Mouse (Mus musculus) limb, embryonic 11.5 days (tissue): Measurements from ENCODE around the gene Donson. TPM values are rescaled to one million over a fixed set of nuclear protein-coding genes. Genes with fewer than 3 reads are reported as not detected.

Experiments used
- ATAC-seq: fragments of 200-750 bp; cut with Nextera tagmentation; 2 replicates; pipeline ENCODE4 v1.8.0; 2017; ENCODE audit warnings: low read depth; ENCODE audit not compliant: insufficient number of reproducible peaks, low FRiP score, low TSS enrichment
- DNase-seq: peaks from one replicate; pipeline ENCODE4 v3.0.0-alpha.2; 2015; ENCODE audit warnings: low spot score
- H3K27ac ChIP-seq: fragments of 300-500 bp; sonication (generic); replicated peaks from 2 replicates; pipeline ENCODE4 v1.5.1; 2014; ENCODE audit warnings: low read depth, mild to moderate bottlenecking, low read length
- H3K27me3 ChIP-seq: fragments of 300-500 bp; sonication (generic); 2 replicates; pipeline ENCODE4 v1.6.1; 2014; ENCODE audit warnings: mild to moderate bottlenecking, low read length, mixed read lengths; ENCODE audit not compliant: control insufficient read depth, insufficient read depth
- H3K36me3 ChIP-seq: fragments of 300-500 bp; sonication (generic); 2 replicates; pipeline ENCODE4 v1.6.1; 2014; ENCODE audit warnings: mild to moderate bottlenecking, low read length, moderate library complexity, mixed read lengths; ENCODE audit not compliant: control insufficient read depth, insufficient read depth
- H3K4me1 ChIP-seq: fragments of 300-500 bp; sonication (generic); 2 replicates; pipeline ENCODE4 v1.6.1; 2014; ENCODE audit warnings: low read length, mixed read lengths; ENCODE audit not compliant: control insufficient read depth, insufficient read depth
- H3K4me2 ChIP-seq: fragments of 300-500 bp; sonication (generic); 2 replicates; pipeline ENCODE4 v1.6.1; 2014; ENCODE audit warnings: low read depth, mild to moderate bottlenecking, moderate library complexity; ENCODE audit not compliant: severe bottlenecking
- H3K4me3 ChIP-seq: fragments of 300-500 bp; sonication (generic); 2 replicates; pipeline ENCODE4 v1.5.1; 2014; ENCODE audit warnings: low read depth, low read length
- H3K9ac ChIP-seq: fragments of 300-500 bp; sonication (generic); 2 replicates; pipeline ENCODE4 v1.6.1; 2014; ENCODE audit warnings: mild to moderate bottlenecking, low read length
- H3K9me3 ChIP-seq: fragments of 300-500 bp; sonication (generic); 2 replicates; pipeline ENCODE4 v1.6.1; 2016; ENCODE audit warnings: low read length; ENCODE audit not compliant: control insufficient read depth
- WGBS: fragments of 180-500 bp; shearing (Covaris S2); extraction: QIAGEN DNeasy Blood & Tissue Kit; methylation state at CpG from one replicate; pipeline ENCODE4 v1.1.7; 2014; 5-methylcytosine and 5-hydroxymethylcytosine counted together
- polyA plus RNA-seq: library from polyadenylated mRNA; unstranded; fragments of >200 nt; fragmentation: Nextera tagmentation; extraction: Ambion mirVana; gene quantifications from 2 replicates; pipeline ENCODE4 v1.2.1, GENCODE M21; 2014

Gene Donson
- polyA plus RNA-seq, 1 experiment from 2014 or later, result 40.8 TPM

- Histone ChIP-seq H3K36me3 (no peaks in the 10 kb centered on the region), H3K4me3 (peak within 1 kb of the TSS; percentile 77), H3K27ac (peak within 1 kb of the TSS; percentile 90), H3K9ac (peak within 1 kb of the TSS; percentile 89), H3K4me2 (peak within 1 kb of the TSS; percentile 76), H3K9me3 (no peaks in the 10 kb centered on the region), H3K4me1 (no peaks in the 10 kb centered on the region; the same call in 1 of the 2 replicates), H3K27me3 (no peaks in the 10 kb centered on the region)
- DNase-seq, result peak; percentile 98
- 2% methylated on average over 46 of the region's 46 CpGs for WGBS
- peak; percentile 93 for ATAC-seq
Observed at GRCm38 (mm10) chr16:91728123-91729065, 39.8 kb upstream of the Donson start, which contains the start of gene Cryzl1. Gene Cryzl1, minus strand, starts transcription at chr16:91728975.

GRCm38 (mm10) chr16:91727433-91727832 is 38.9 kb upstream of the Donson start:
- no peak for ATAC-seq
- 87% methylated on average over 15 of the region's 15 CpGs for WGBS
- no peak overlapping the region for H3K9ac ChIP-seq

GRCm38 (mm10) chr16:91724247-91724646 is 35.7 kb upstream of the Donson start:
- 52% methylated on average over 3 of the region's 3 CpGs for WGBS
- Histone ChIP-seq H3K4me2 (no peak overlapping the region), H3K9me3 (no peaks in the 10 kb centered on the region), H3K4me1 (no peaks in the 10 kb centered on the region), H3K36me3 (peaks cover 5% of the 10 kb centered on the region; the same call in 1 of the 2 replicates), H3K4me3 (no peak overlapping the region), H3K27ac (no peak overlapping the region), H3K9ac (no peak overlapping the region), H3K27me3 (no peaks in the 10 kb centered on the region)
- DNase-seq (peak; percentile 66), ATAC-seq (no peak)

More at GRCm38 (mm10) chr16:91727433-91727832, 38.9 kb upstream of the Donson start:
- Histone ChIP-seq H3K4me1 (no peaks in the 10 kb centered on the region; the same call in 1 of the 2 replicates), H3K36me3 (no peaks in the 10 kb centered on the region), H3K4me3 (peak overlapping the region; percentile 77; the same call in 1 of the 2 replicates), H3K4me2 (peak overlapping the region; percentile 76; the same call in 1 of the 2 replicates), H3K27ac (no peak overlapping the region), H3K9me3 (no peaks in the 10 kb centered on the region), H3K27me3 (no peaks in the 10 kb centered on the region)
- no peak for DNase-seq

- Histone ChIP-seq H3K4me3 (no peak overlapping the region), H3K4me1 (no peaks in the 10 kb centered on the region), H3K9ac (no peak overlapping the region), H3K27me3 (no peaks in the 10 kb centered on the region), H3K27ac (no peak overlapping the region), H3K36me3 (peaks cover 11% of the 10 kb centered on the region), H3K9me3 (no peaks in the 10 kb centered on the region), H3K4me2 (no peak overlapping the region)
- DNase-seq, result no peak
- ATAC-seq, result no peak
- WGBS, result 82% methylated on average over 4 of the region's 4 CpGs
Observed at GRCm38 (mm10) chr16:91717399-91717798, 28.8 kb upstream of the Donson start.

GRCm38 (mm10) chr16:91716927-91717349 is 28.4 kb upstream of the Donson start:
- H3K4me2 ChIP-seq, result no peak overlapping the region
- H3K4me1 ChIP-seq, result no peaks in the 10 kb centered on the region
- 86% methylated on average over 11 of the region's 11 CpGs for WGBS
- H3K27ac ChIP-seq, result no peak overlapping the region
- no peaks in the 10 kb centered on the region for H3K27me3 ChIP-seq
- DNase-seq, result no peak
- peaks cover 13% of the 10 kb centered on the region for H3K36me3 ChIP-seq
- no peaks in the 10 kb centered on the region for H3K9me3 ChIP-seq
- ATAC-seq, result no peak
- H3K9ac ChIP-seq, result no peak overlapping the region
- no peak overlapping the region for H3K4me3 ChIP-seq

- H3K9ac ChIP-seq, result no peak overlapping the region
- H3K4me2 ChIP-seq, result no peak overlapping the region
- ATAC-seq (no peak), DNase-seq (no peak)
- no peaks in the 10 kb centered on the region for H3K9me3 ChIP-seq
- no peak overlapping the region for H3K27ac ChIP-seq
- no peaks in the 10 kb centered on the region for H3K4me1 ChIP-seq
- 86% methylated on average over 7 of the region's 7 CpGs for WGBS
- no peaks in the 10 kb centered on the region for H3K27me3 ChIP-seq
- H3K4me3 ChIP-seq, result no peak overlapping the region
- 0 out of 2 replicates have a peak, but pooled peaks cover 7% of the 10 kb centered on the region for H3K36me3 ChIP-seq
Observed at GRCm38 (mm10) chr16:91710241-91710640, 21.7 kb upstream of the Donson start.

- H3K4me3 ChIP-seq, result no peak overlapping the region
- no peak for DNase-seq
- H3K9ac ChIP-seq, result no peak overlapping the region
- no peaks in the 10 kb centered on the region for H3K27me3 ChIP-seq
- WGBS, result 86% methylated on average over 14 of the region's 14 CpGs
- no peak for ATAC-seq
- H3K36me3 ChIP-seq, result 0 out of 2 replicates have a peak, but pooled peaks cover 3% of the 10 kb centered on the region
- no peak overlapping the region for H3K27ac ChIP-seq
- H3K9me3 ChIP-seq, result no peaks in the 10 kb centered on the region
- H3K4me1 ChIP-seq, result no peaks in the 10 kb centered on the region
- no peak overlapping the region for H3K4me2 ChIP-seq
Observed at GRCm38 (mm10) chr16:91704603-91705340, 16.2 kb upstream of the Donson start.

GRCm38 (mm10) chr16:91702771-91703188 is 14.2 kb upstream of the Donson start:
- no peak overlapping the region for H3K27ac ChIP-seq
- no peaks in the 10 kb centered on the region for H3K9me3 ChIP-seq
- DNase-seq (no peak), ATAC-seq (no peak)
- H3K4me1 ChIP-seq, result no peaks in the 10 kb centered on the region
- no peak overlapping the region for H3K4me2 ChIP-seq
- H3K9ac ChIP-seq, result no peak overlapping the region
- H3K4me3 ChIP-seq, result no peak overlapping the region
- H3K27me3 ChIP-seq, result no peaks in the 10 kb centered on the region
- 60% methylated on average over 3 of the region's 3 CpGs for WGBS
- peaks cover 6% of the 10 kb centered on the region; the same call in 1 of the 2 replicates for H3K36me3 ChIP-seq
